Mouse (Mus musculus) ES-E14 (cell line): Measurements from ENCODE around the gene Arl15. TPM values are rescaled to one million over a fixed set of nuclear protein-coding genes. Genes with fewer than 3 reads are reported as not detected.

Experiments used
- DNase-seq: peaks from one replicate; pipeline ENCODE4 v3.0.0-alpha.2; 2013; ENCODE audit warnings: low read depth, low spot score
- H3K27ac ChIP-seq: 2 replicates; pipeline ENCODE4 v1.5.1; 2012; ENCODE audit warnings: low read depth, mild to moderate bottlenecking, low read length, moderate library complexity, mixed read lengths; ENCODE audit not compliant: poor library complexity, insufficient read depth, severe bottlenecking
- H3K36me3 ChIP-seq: 2 replicates; pipeline ENCODE4 v1.6.1; 2012; ENCODE audit warnings: mild to moderate bottlenecking, low read length, moderate library complexity, mixed read lengths; ENCODE audit not compliant: control insufficient read depth, poor library complexity, insufficient read depth, severe bottlenecking
- H3K4me1 ChIP-seq, 2 experiments: fragments of 150-350 bp in 1 of 2; sonication (generic) in 1 of 2; 2 replicates each; pipeline ENCODE4 v1.6.1; 2012; ENCODE audit warnings: low read length in 2 of 2, mild to moderate bottlenecking in 1 of 2, mixed read lengths in 1 of 2; ENCODE audit not compliant: control insufficient read depth in 2 of 2, insufficient read depth in 2 of 2, poor library complexity in 1 of 2
- H3K4me3 ChIP-seq, 2 experiments: fragments of 150-350 bp in 1 of 2; sonication (generic) in 1 of 2; 2 replicates each; pipeline ENCODE4 v1.5.1; 2012; ENCODE audit warnings: low read length in 2 of 2, low read depth in 1 of 2, mild to moderate bottlenecking in 1 of 2, mixed read lengths in 1 of 2; ENCODE audit not compliant: insufficient read depth in 1 of 2, poor library complexity in 1 of 2, severe bottlenecking in 1 of 2
- H3K9ac ChIP-seq: 2 replicates; pipeline ENCODE4 v1.6.1; 2012; ENCODE audit warnings: low read depth, mild to moderate bottlenecking, low read length, mixed read lengths; ENCODE audit not compliant: poor library complexity, insufficient read depth, severe bottlenecking
- H3K9me3 ChIP-seq: fragments of 150-350 bp; sonication (generic); 2 replicates; pipeline ENCODE4 v1.6.1; 2012; ENCODE audit warnings: low read depth, mild to moderate bottlenecking, low read length; ENCODE audit not compliant: control insufficient read depth, insufficient read depth
- CHD2 ChIP-seq: IDR thresholded peaks from 2 replicates; pipeline ENCODE4 v1.6.1; 2014; ENCODE audit warnings: mild to moderate bottlenecking, low read depth, low read length, inconsistent platforms
- HCFC1 ChIP-seq: IDR thresholded peaks from 2 replicates; pipeline ENCODE4 v1.6.1; 2012; ENCODE audit warnings: low read length, inconsistent platforms, borderline replicate concordance; ENCODE audit not compliant: insufficient read depth
- MAFK ChIP-seq: IDR thresholded peaks from 2 replicates; pipeline ENCODE4 v1.6.1; 2014; ENCODE audit warnings: mild to moderate bottlenecking, low read depth, low read length, inconsistent platforms; ENCODE audit not compliant: insufficient read depth
- ZC3H11A ChIP-seq: IDR thresholded peaks from 2 replicates; pipeline ENCODE4 v1.6.1; 2012; ENCODE audit warnings: low read depth, mild to moderate bottlenecking, inconsistent platforms, low read length, borderline replicate concordance
- ZNF384 ChIP-seq: IDR thresholded peaks from 2 replicates; pipeline ENCODE4 v1.6.1; 2012; ENCODE audit warnings: low read depth, low read length, inconsistent platforms
- in situ Hi-C, 2 experiments: fragments of 600-800 bp; cut with MboI; formaldehyde crosslinking; loops; one replicate each; pipeline ENCODE4 v1.15.1; 2025; ENCODE audit warnings: low sequenced_read_pairs in 2 of 2, inconsistent platforms in 1 of 2; ENCODE audit not compliant: unreplicated experiment in 2 of 2
- total RNA-seq: library from RNA; depleted of rRNA; stranded (reverse); fragments of 300-350 nt; gene quantifications from 2 replicates; pipeline ENCODE4 v1.2.3, GENCODE M21; 2012

Gene Arl15
- total RNA-seq, 1 experiment, result 15.1 TPM

DNA sequence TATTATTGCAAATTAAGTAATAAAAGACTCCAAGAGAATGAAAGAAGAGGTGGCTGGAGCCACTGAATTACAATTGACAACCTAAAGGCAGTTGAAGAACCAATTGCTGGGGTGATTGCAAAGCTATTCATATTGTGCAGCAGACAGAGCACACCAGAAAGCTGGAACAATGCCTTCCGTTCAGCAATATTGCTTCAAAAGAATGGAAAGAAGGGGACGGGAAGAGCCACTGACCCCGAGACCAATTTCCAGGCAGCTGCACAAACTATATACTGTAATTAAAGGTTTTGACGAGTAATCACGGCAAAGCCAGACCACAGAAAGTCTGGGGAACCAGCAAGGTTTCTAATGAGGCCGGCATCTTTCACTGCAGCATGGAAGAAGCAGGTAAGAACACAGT lies 181.4 kb downstream of the Arl15 start:
- in situ Hi-C loops, result no loop called here
- TF ChIP-seq ZC3H11A, result no peak
- TF ChIP-seq ZNF384, result no peak
- TF ChIP-seq CHD2, result no peak
- TF ChIP-seq MAFK, result no peak
- no peak for TF ChIP-seq HCFC1
- no peak for DNase-seq
- Histone ChIP-seq H3K27ac (no peak overlapping the region), H3K9ac (no peak overlapping the region), H3K9me3 (no peaks in the 10 kb centered on the region), H3K4me1 (peaks cover 0 to 6% of the 10 kb centered on the region in 2 experiments; a peak in 2 of 4 replicates), H3K36me3 (0 out of 2 replicates have a peak, but pooled peaks cover 1% of the 10 kb centered on the region), H3K4me3 (no peak overlapping the region)

DNA sequence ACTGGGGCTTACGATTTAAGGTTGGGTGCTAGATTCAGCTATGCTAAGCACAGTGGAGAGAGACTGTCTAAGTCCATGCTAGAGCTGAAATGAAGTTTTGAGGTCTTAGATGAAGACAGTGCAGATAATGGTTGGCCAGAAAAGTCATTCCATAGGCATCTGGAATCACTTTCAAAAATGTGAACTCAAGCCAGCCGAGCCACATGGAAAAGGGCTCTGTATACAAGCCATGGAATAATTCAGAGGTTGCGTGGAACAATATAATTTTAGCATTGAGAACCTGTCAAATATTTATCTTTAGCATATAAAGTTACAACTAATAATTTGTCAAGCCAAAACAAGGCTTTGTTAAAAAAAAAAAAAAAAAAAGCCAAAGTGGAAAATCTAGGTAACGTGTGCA lies 182.6 kb downstream of the Arl15 start:
- TF ChIP-seq ZC3H11A (no peak), CHD2 (no peak), MAFK (no peak), HCFC1 (no peak), ZNF384 (no peak)
- no peak for DNase-seq
- Histone ChIP-seq H3K9me3 (no peaks in the 10 kb centered on the region), H3K27ac (no peak overlapping the region), H3K4me3 (no peak overlapping the region), H3K9ac (no peak overlapping the region), H3K36me3 (0 out of 2 replicates have a peak, but pooled peaks cover 1% of the 10 kb centered on the region), H3K4me1 (peaks cover 0 to 6% of the 10 kb centered on the region in 2 experiments; a peak in 2 of 4 replicates)
- in situ Hi-C loops, result no loop called here

DNA sequence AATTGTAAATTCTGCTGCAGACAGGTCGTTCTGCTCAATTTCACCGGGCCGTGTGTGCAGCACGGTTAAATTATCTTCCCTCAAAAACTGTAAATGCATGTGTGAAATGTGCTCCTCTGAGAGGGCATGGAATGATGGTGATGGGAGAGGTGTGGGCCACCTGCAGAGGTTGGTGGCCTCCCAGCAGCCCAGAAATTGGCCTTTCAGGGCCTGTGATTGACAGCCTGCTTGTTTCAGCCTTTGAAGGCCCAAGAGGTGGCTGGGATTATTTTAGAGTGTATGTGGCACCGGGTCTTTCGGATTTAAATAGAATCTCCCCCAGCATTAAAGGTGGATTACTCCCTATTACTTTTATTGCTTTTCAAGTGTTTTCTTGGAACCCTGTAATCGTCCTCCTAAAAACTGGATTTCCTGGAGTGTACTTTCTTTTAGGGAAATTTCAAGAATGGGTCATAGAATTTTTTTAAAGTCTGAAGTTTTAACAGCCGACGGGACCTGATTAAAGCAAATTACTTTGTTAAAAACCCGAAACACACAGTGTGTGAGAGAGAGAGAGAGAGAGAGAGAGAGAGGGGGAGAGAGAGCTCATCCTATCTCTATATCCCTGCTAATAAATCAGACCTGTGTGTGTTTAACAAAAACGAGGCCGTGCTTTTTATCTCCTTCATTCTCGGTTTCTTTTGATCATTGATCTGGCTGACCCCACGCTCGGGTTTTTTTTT lies 186.6 kb downstream of the Arl15 start:
- TF ChIP-seq MAFK (no peak), HCFC1 (no peak), ZC3H11A (no peak), ZNF384 (no peak; the same call in 1 of the 2 replicates), CHD2 (no peak)
- no peak for DNase-seq
- Histone ChIP-seq H3K9me3 (no peaks in the 10 kb centered on the region), H3K36me3 (no peaks in the 10 kb centered on the region; the same call in 1 of the 2 replicates), H3K4me3 (no peak overlapping the region), H3K4me1 (no peaks in the 10 kb centered on the region), H3K27ac (no peak overlapping the region), H3K9ac (no peak overlapping the region)
- in situ Hi-C loops, result no loop called here

DNA sequence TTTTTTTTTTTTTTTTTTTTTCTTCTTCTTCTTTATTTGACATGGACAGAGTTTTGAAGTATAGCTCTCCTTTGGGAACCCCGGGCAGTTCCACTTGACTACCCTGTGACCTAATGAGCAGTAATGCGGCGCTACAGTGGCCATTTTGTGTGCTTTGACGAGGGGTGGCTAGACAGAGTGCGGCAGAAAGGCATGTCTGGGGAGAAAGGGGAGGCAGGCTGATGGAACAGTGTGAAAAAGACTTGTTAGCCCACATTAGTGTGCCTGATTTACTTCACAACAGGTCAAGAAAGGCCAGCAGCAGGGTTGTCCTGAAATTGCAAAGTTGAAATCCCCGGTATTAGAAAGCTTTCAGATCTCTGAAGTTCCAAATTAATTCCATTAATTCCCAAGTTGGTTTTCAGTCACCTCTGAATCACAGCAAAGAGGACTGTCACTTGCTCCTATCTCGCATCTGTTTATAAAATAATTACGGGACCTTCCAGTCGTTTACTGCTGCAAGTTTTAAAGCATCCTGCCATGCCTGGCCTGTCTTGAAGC lies 187.2 kb downstream of the Arl15 start:
- no peak overlapping the region for H3K9ac ChIP-seq

More for the DNA sequence above, 187.2 kb downstream of the Arl15 start:
- no peaks in the 10 kb centered on the region for H3K9me3 ChIP-seq
- in situ Hi-C loops, result no loop called here
- H3K27ac ChIP-seq, result no peak overlapping the region
- no peak overlapping the region for H3K4me3 ChIP-seq
- no peaks in the 10 kb centered on the region for H3K4me1 ChIP-seq
- no peak for TF ChIP-seq MAFK
- peak; percentile 65; the same call in 1 of the 2 replicates for TF ChIP-seq ZNF384
- no peak for TF ChIP-seq ZC3H11A
- DNase-seq, result no peak
- H3K36me3 ChIP-seq, result no peaks in the 10 kb centered on the region; the same call in 1 of the 2 replicates
